Mouse (Mus musculus): Measurements from ENCODE around the gene Nkd1.

The Nkd1 gene

GRCm38 (mm10) chr8:88520985-88521527 lies at the start of gene Nkd1:
Gene Nkd1 (plus strand): TSS chr8:88521354.
- peak; percentile 20 for DNase-seq (ENCODE audit: low read depth, low spot score)

DNA sequence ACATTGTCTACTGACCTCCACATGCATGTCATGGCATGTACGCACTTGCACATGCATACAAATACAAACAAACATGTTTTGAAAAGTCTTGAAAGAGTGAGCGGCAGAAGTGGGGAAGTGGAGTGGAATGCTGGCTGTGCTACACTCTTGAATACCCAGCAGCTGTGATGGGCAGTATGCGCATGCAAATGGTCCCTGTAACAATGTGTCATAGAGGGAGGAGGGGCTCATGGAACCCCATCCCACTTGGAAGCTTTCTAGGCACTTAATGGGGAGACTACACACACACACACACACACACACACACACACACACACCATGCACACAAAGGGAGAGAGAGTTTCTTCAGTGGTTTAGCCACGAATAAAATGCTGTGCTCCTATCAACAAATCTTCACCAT lies 39.9 kb upstream of the Nkd1 start:
- no peak for DNase-seq (ENCODE audit: low read depth, low spot score)

GRCm38 (mm10) chr8:88488391-88488829 lies 32.7 kb upstream of the Nkd1 start:
- DNase-seq (ENCODE audit: low read depth, low spot score): no peak

DNA sequence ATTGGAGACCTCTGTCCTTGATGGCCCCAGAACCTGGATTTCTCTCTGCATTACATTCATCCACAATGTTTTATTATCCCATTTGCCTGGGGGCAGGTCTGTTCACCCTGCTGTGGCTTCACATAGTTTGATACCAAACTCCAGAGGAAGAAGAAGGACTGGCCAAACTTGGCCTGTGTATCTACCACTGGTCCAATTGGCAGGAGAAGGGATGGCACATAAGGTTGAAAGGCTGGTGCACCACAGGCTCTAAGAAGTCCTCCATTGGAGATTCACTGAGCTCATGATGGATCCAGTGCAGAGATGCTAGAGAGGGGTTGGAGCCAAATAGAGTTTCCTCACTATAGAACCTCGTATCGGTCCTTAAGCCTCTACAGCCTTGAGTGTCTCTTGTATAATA lies 27.1 kb upstream of the Nkd1 start:
- DNase-seq (ENCODE audit: low read depth, low spot score): no peak

DNA sequence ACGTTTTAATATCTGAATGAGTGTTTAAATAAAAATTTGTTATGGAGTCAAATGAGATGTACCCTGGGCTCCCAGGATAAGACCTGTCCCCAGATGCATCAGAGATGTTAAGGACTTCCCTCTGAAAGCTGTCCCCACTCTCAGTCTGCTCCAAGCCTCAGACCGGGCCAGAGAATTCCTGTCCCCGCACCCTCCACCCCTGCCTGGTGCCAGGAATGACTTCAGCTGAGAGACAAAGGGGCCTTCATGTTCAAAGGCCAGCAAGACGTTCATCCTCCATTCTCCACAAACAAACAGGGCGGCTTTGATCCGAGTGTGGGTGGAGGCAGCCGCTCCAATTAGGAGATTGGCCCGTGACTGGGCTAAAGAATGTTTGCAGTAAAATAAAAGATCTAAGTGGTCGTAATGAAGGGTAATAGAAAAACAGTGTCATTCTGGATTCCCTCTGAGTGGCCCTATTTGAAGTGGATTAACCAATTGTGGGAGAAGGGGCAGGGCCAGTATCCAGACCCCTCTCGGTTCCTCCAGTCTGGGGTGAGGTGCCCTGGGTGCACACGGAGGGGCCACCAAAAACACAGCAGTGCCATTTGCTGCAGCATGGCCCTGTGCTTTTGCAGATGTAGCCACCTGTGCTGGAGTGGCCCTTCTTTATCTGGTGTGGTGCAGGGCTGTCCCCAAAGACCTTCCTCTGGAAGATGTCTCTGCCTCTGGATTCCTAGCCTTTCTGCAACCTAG lies 25.9 kb upstream of the Nkd1 start:
- DNase-seq (ENCODE audit: low read depth, low spot score): no peak

- no peak for DNase-seq (ENCODE audit: low read depth, low spot score)
Measured at GRCm38 (mm10) chr8:88502143-88502542, 19.0 kb upstream of the Nkd1 start.

DNA sequence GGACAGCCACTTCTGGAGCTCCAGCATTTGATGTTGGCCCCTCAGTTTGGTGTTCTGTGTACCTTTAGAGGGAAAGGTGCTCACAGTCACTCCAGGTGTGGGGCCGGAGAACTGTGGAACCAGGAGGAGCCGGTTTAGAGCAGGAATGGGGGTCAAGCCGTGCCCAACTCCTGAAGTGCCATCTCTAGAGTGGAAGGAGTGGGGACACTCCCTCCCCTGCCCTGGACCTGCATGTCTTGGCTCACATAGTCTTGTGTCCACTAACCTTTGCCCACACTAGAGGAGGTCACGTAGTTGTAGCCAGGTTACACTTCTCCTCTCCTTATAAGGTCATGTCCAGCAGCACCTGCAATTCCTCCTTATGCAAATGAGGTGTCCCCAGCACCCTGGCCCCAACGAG lies 14.2 kb upstream of the Nkd1 start:
- no peak for DNase-seq (ENCODE audit: low read depth, low spot score)

DNA sequence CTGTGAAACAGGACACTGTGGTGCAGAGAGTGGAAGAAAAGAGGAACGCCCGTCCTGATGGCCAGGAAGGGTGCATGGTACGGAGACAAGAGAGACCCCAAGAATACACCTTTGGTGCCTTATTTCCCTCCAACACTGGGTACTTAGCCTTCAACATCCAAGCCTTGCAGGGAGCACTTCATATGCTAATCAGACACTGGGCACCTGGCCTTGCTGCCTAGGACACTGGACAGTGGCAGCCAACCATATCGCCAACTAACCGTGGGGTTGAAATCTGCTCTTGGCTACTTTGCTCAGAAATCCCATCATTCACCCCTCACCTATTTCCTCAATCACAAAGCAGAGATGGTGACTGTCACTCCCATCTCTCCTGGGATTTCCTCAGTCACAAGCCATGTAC lies 10.1 kb upstream of the Nkd1 start:
- no peak for DNase-seq (ENCODE audit: low read depth, low spot score)

DNA sequence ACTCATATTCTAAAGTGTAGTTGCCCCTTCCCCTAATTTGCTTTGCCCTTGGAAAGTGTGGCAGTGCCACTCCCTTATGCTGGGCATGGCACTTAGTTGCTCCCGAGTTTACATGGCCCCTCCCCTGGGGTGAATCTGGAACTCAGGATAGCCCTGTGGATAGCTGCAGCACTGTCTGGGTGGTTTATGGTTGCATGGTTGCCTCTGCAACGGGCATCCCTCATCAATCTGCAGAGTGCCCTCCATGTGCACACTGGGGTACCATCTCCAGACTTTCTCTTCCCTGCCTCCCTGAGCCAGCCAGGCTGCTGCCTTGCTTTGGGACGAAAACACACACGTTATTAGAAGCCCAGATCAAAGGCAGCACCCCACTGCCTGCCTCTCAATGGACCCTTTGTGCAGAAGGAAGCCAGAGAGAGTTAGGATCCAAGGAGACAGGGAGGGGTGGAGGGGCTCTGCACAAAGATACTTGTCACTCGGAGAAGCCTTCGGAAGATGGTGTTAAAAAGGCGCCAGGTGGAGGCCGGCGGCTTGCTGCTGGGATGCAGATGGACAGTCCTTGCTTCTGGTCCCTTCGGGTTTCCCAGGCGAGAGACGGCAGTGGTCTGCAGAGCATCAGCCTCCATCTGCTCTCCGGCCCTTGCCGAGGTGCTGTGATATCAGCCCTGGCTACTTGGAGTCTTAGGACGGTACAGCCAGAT lies 8.9 kb upstream of the Nkd1 start:
- DNase-seq (ENCODE audit: low read depth, low spot score): no peak

DNA sequence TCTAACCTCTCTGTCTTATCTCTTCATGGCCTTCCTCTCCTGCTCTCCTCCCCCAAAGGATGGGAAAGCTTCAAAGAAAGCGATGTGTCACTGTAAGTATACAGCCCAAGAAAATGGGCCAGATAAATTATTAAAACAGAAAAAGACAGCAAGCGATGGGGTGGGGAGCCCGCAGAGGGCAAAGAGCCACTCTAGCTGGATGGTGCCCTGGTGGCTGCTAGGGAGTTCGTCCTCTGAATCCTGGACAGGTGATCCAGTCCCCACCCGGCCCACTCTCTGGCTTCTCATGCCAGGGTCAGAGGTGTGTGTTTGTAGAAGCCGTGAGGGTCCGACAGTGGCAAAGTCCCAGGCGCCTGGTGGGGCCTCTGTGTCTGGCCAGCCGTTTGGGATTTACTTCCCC lies 3.1 kb upstream of the Nkd1 start:
- no peak for DNase-seq (ENCODE audit: low read depth, low spot score)

DNA sequence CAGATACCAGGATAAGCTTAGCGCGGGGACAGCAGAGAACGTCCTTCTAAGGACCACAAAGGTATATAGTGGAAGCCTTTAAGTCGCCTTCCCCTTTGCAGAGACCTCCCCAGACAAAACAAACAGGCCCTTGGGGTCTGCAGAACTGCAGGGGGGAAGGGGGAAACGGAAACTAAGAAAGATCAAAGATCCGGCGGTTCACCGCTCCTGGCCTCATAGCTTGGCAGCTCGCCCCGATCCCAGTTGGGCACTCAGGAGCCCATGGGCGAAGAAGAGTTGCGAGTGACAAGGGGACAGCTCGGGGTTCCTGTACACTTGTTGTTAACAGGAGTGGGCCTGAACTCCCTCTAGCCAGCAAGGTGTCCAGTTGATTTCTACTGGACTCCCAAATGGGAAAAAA lies 773 bp upstream of the Nkd1 start:
- no peak for DNase-seq (ENCODE audit: low read depth, low spot score)

- DNase-seq (ENCODE audit: low read depth, low spot score): no peak
Measured at GRCm38 (mm10) chr8:88521541-88522414, 624 bp downstream of the Nkd1 start.

- DNase-seq (ENCODE audit: low read depth, low spot score): no peak
Measured at GRCm38 (mm10) chr8:88522433-88523030, 1.4 kb downstream of the Nkd1 start.

DNA sequence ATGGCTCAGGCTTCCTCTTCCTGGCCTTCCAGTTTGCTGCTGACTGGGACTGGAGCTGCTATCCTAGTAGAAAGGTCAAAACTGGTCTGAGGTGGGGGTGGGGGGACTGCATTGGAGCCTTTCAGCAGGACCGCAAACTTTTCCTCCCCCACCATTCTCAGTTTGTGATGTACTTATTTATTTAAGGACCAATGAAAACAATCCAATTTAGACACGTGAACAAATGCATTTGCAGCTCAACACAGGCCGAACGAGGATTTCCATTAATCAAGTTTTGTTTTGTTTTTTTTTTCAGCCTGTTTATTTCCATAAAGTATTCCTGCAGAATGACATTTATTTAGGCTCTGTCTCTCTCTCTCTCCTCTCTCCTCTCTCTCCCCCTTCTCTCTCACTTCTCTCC lies 2.5 kb downstream of the Nkd1 start:
- no peak for DNase-seq (ENCODE audit: low read depth, low spot score)

DNA sequence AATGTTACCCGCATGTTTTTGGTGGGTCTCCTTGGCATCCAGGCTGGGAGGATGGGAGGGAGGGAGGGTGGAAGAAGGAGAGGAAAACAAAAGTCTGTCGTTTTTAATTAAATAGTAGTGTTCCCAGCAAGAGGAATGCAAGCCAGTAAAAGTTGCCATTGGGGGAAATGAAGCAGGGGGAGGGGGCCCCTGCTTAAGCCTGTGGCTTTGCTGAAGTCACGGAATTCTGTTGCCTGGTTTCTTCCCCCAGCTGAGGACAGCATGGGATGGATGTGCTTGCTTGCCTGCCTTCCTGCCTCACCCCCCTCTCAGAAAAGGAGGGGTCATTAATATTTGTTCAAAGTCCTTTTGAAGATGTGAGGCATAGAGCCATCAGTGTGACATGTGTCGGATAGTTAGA lies 3.0 kb downstream of the Nkd1 start:
- no peak for DNase-seq (ENCODE audit: low read depth, low spot score)

GRCm38 (mm10) chr8:88524851-88525250 lies 3.7 kb downstream of the Nkd1 start:
- no peak for DNase-seq (ENCODE audit: low read depth, low spot score)

DNA sequence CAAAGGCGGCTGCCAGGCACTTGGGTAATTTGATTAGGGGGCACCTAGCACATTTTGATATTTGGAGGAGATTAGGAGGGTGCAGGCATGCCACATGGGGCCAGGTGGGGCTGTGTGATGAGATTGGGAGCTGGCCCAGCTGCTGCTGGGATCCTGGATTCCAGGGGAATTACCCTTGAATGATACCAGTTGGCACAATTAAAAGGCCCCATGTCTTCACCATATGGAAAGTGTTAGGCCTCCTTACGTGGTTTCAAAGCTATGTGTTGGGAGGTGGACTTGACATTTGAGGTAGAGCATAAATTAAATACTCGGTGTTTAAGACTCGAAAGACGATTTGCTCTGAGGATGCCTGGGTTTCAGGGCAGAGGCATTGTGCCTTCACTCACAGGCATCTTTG lies 5.1 kb downstream of the Nkd1 start:
- DNase-seq (ENCODE audit: low read depth, low spot score): no peak

- no peak for DNase-seq (ENCODE audit: low read depth, low spot score)
Measured at GRCm38 (mm10) chr8:88528186-88528585, 7.0 kb downstream of the Nkd1 start.

DNA sequence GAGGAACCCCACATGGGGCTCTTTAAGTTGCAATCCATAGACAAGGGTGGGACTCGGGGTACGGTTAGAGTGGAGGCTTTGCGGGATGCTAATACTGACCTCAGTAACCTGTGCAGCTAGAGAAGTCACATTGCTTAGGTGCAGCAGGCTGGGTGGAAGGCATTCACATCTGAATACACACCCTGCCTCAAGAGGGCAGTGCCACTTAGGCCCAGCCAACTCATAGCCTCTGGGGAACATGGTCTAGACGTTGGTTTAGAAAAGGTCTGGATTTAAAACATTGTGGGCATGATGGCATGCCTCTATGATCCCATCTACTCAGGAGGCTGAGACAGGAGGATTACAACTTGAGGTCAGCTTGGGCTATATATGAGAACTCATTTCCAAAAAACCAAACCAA lies 8.6 kb downstream of the Nkd1 start:
- DNase-seq (ENCODE audit: low read depth, low spot score): no peak

GRCm38 (mm10) chr8:88537081-88537480 lies 15.9 kb downstream of the Nkd1 start:
- DNase-seq (ENCODE audit: low read depth, low spot score): no peak
